Mouse (Mus musculus) MEL (cell line): ENCODE results near the gene Gm10643. TPM values are rescaled to one million over a fixed set of nuclear protein-coding genes. Genes with fewer than 3 reads are reported as not detected.

Source experiments
- DNase-seq: peaks from one replicate; pipeline ENCODE4 v3.0.0; 2011; ENCODE audit warnings: low read depth, low spot score
- H3K27ac ChIP-seq: 2 replicates; pipeline ENCODE4 v1.5.1; 2012; ENCODE audit warnings: low read depth, mild to moderate bottlenecking, control low read depth, low read length, moderate library complexity; ENCODE audit not compliant: control insufficient read depth
- H3K27me3 ChIP-seq, 2 experiments: fragments of 150-350 bp in 1 of 2; sonication (generic) in 1 of 2; 2 replicates each; pipeline ENCODE4 v1.6.1; 2012; ENCODE audit warnings: low read length in 2 of 2, mild to moderate bottlenecking in 2 of 2, improper control_type of control experiment in 1 of 2, moderate library complexity in 1 of 2; ENCODE audit not compliant: insufficient read depth in 2 of 2, control insufficient read depth in 1 of 2
- H3K36me3 ChIP-seq, 2 experiments: 2 replicates each; pipeline ENCODE4 v1.6.1; 2012 to 2014; ENCODE audit warnings: low read length in 2 of 2, improper control_type of control experiment in 1 of 2, inconsistent platforms in 1 of 2, mild to moderate bottlenecking in 1 of 2; ENCODE audit not compliant: insufficient read depth in 2 of 2, control insufficient read depth in 1 of 2
- H3K4me1 ChIP-seq, 2 experiments: fragments of 150-350 bp in 1 of 2; sonication (generic) in 1 of 2; 2 replicates each; pipeline ENCODE4 v1.6.1; 2012; ENCODE audit warnings: low read length in 2 of 2, improper control_type of control experiment in 1 of 2, mild to moderate bottlenecking in 1 of 2; ENCODE audit not compliant: insufficient read depth in 2 of 2, control insufficient read depth in 1 of 2
- H3K4me3 ChIP-seq, 2 experiments: fragments of 150-350 bp in 1 of 2; sonication (generic) in 1 of 2; 2 replicates each; pipeline ENCODE4 v1.5.1; 2012; ENCODE audit warnings: low read depth in 2 of 2, low read length in 2 of 2, mild to moderate bottlenecking in 2 of 2, moderate library complexity in 2 of 2, control low read depth in 1 of 2, improper control_type of control experiment in 1 of 2; ENCODE audit not compliant: control insufficient read depth in 1 of 2, insufficient read depth in 1 of 2
- H3K79me2 ChIP-seq: 2 replicates; pipeline ENCODE4 v1.6.1; 2012; ENCODE audit warnings: mild to moderate bottlenecking, low read length, moderate library complexity; ENCODE audit not compliant: control insufficient read depth, poor library complexity, insufficient read depth
- H3K9ac ChIP-seq: 2 replicates; pipeline ENCODE4 v1.6.1; 2012; ENCODE audit warnings: low read depth, mild to moderate bottlenecking, control low read depth, low read length, moderate library complexity; ENCODE audit not compliant: control insufficient read depth, poor library complexity, severe bottlenecking
- H3K9me3 ChIP-seq: fragments of 150-350 bp; sonication (generic); replicated peaks from 2 replicates; pipeline ENCODE4 v1.6.1; 2012; ENCODE audit warnings: mild to moderate bottlenecking, low read length, improper control_type of control experiment, moderate library complexity; ENCODE audit not compliant: insufficient read depth
- CHD1 ChIP-seq: IDR thresholded peaks from 2 replicates; pipeline ENCODE4 v1.6.1; 2012; ENCODE audit warnings: low read depth, mild to moderate bottlenecking, inconsistent platforms, low read length, improper control_type of control experiment
- CHD2 ChIP-seq: IDR thresholded peaks from 2 replicates; pipeline ENCODE4 v1.6.1; 2011; ENCODE audit warnings: low read length, improper control_type of control experiment
- CTCF ChIP-seq, 3 experiments: IDR thresholded peaks in 2 of 3; conservative IDR thresholded peaks in 1 of 3; 2 replicates each; pipeline ENCODE4 v1.5.1; 2011 to 2012; ENCODE audit warnings: low read length in 3 of 3, low read depth in 2 of 3, mild to moderate bottlenecking in 2 of 3, improper control_type of control experiment in 1 of 3, inconsistent platforms in 1 of 3, mixed read lengths in 1 of 3, moderate library complexity in 1 of 3; ENCODE audit not compliant: control insufficient read depth in 1 of 3, insufficient read depth in 1 of 3, poor library complexity in 1 of 3, severe bottlenecking in 1 of 3
- ETS1 ChIP-seq: IDR thresholded peaks from 2 replicates; pipeline ENCODE4 v1.6.1; 2012; ENCODE audit warnings: low read depth, mild to moderate bottlenecking, inconsistent platforms, low read length, improper control_type of control experiment, moderate library complexity
- GATA1 ChIP-seq: IDR thresholded peaks from 2 replicates; pipeline ENCODE4 v1.6.1; 2011; ENCODE audit warnings: low read depth, low read length, improper control_type of control experiment
- HCFC1 ChIP-seq: IDR thresholded peaks from 2 replicates; pipeline ENCODE4 v1.6.1; 2012; ENCODE audit warnings: low read depth, mild to moderate bottlenecking, inconsistent platforms, low read length, improper control_type of control experiment, moderate library complexity
- MAFK ChIP-seq: IDR thresholded peaks from 2 replicates; pipeline ENCODE4 v1.6.1; 2011; ENCODE audit warnings: low read depth, mild to moderate bottlenecking, low read length, improper control_type of control experiment, borderline replicate concordance
- MXI1 ChIP-seq: IDR thresholded peaks from 2 replicates; pipeline ENCODE4 v1.6.1; 2011; ENCODE audit warnings: mild to moderate bottlenecking, low read depth, low read length, improper control_type of control experiment
- RCOR1 ChIP-seq: IDR thresholded peaks from 2 replicates; pipeline ENCODE4 v1.6.1; 2012; ENCODE audit warnings: low read depth, mild to moderate bottlenecking, inconsistent platforms, low read length, improper control_type of control experiment
- SIN3A ChIP-seq: IDR thresholded peaks from 2 replicates; pipeline ENCODE4 v1.6.1; 2012; ENCODE audit warnings: low read length, improper control_type of control experiment, inconsistent platforms
- ZC3H11A ChIP-seq: IDR thresholded peaks from 2 replicates; pipeline ENCODE4 v1.6.1; 2012; ENCODE audit warnings: low read depth, mild to moderate bottlenecking, inconsistent platforms, low read length, improper control_type of control experiment
- polyA plus RNA-seq, 2 experiments: library from polyadenylated mRNA; stranded (reverse) in 1 of 2; unstranded in 1 of 2; fragments of >175 nt in 1 of 2; fragments of >200 nt in 1 of 2; gene quantifications; 2 replicates each; pipeline versions ENCODE4 v1.2.1 to v1.2.4; 2012; ENCODE audit warnings: low replicate concordance in 2 of 2, low read depth in 1 of 2; ENCODE audit not compliant: insufficient read length in 2 of 2, insufficient read depth in 1 of 2, missing spikeins in 1 of 2
- total RNA-seq: library from RNA; depleted of rRNA; stranded (reverse); fragments of 300-350 nt; gene quantifications from 2 replicates; pipeline ENCODE4 v1.2.3, GENCODE M21; 2012

The Gm10643 gene
- total and polyA plus RNA-seq, 3 experiments, result 0.23 to 0.28 TPM; not detected in 1

GRCm38 (mm10) chr8:84029272-84029671, 35.7 kb downstream of the Gm10643 start:
- H3K79me2 ChIP-seq, result no peaks in the 10 kb centered on the region
- H3K9ac ChIP-seq, result no peak overlapping the region
- no peak overlapping the region for H3K4me3 ChIP-seq
- H3K27ac ChIP-seq, result no peak overlapping the region
- peak; percentile 61 for DNase-seq
- H3K27me3 ChIP-seq, result no peaks in the 10 kb centered on the region
- H3K4me1 ChIP-seq, result no peaks in the 10 kb centered on the region
- H3K36me3 ChIP-seq, result peaks cover 0 to 3% of the 10 kb centered on the region in 2 experiments; a peak in 2 of 4 replicates
- TF ChIP-seq HCFC1 (no peak), MXI1 (no peak), CHD1 (no peak), CHD2 (peak; percentile 32; the same call in 1 of the 2 replicates), GATA1 (peak; percentile 54; the same call in 1 of the 2 replicates)
- TF ChIP-seq, all 39 proteins: peak for 2
- H3K9me3 ChIP-seq, result no peaks in the 10 kb centered on the region

GRCm38 (mm10) chr8:84027449-84027848, 37.5 kb downstream of the Gm10643 start:
- peak; percentile 51 for DNase-seq

GRCm38 (mm10) chr8:84025863-84026262, 39.1 kb downstream of the Gm10643 start:
- H3K27ac ChIP-seq, result no peak overlapping the region
- no peaks in the 10 kb centered on the region for H3K79me2 ChIP-seq
- no peaks in the 10 kb centered on the region for H3K27me3 ChIP-seq
- 0 out of 4 replicates have a peak, but pooled peaks cover 0 to 8% of the 10 kb centered on the region in 2 experiments for H3K4me1 ChIP-seq
- no peak for TF ChIP-seq CTCF (IDR thresholded peaks at IDR 0.05 in 2 of 3, conservative IDR thresholded peaks at IDR 0.05 in 1 of 3; ENCODE audit: control insufficient read depth in 1 of 3, insufficient read depth in 1 of 3, low read depth in 2 of 3, low read length in 3 of 3, poor library complexity in 1 of 3, severe bottlenecking in 1 of 3)
- peak; percentile 80 for TF ChIP-seq MAFK
- peak; percentile 63 for DNase-seq
- no peak overlapping the region; a peak in 2 of 4 replicates for H3K4me3 ChIP-seq
- H3K36me3 ChIP-seq, result no peaks in the 10 kb centered on the region; a peak in 1 of 4 replicates
- H3K9me3 ChIP-seq, result no peaks in the 10 kb centered on the region
- no peak overlapping the region for H3K9ac ChIP-seq

More at GRCm38 (mm10) chr8:84027449-84027848, 37.5 kb downstream of the Gm10643 start:
- Histone ChIP-seq H3K9ac (no peak overlapping the region), H3K4me3 (no peak overlapping the region), H3K36me3 (no peaks in the 10 kb centered on the region; a peak in 1 of 4 replicates), H3K27ac (no peak overlapping the region), H3K27me3 (no peaks in the 10 kb centered on the region), H3K79me2 (no peaks in the 10 kb centered on the region), H3K4me1 (0 out of 4 replicates have a peak, but pooled peaks cover 0 to 8% of the 10 kb centered on the region in 2 experiments), H3K9me3 (no peaks in the 10 kb centered on the region)
- TF ChIP-seq RCOR1, result no peak
- TF ChIP-seq ZC3H11A, result no peak
- no peak for TF ChIP-seq ETS1
- 0 out of 2 replicates have a peak, but pooled peaks have one; percentile 30 for TF ChIP-seq SIN3A
- TF ChIP-seq GATA1, result no peak
